ENCODE assay signal across 18 mouse cellular contexts in genomic region chr12:112872991-112873390, GRCm38 (mm10). TPM values are rescaled to one million over a fixed set of nuclear protein-coding genes. Genes with fewer than 3 reads are reported as not detected.
DNase-seq lines count a peak whose midpoint lies in the region; TF ChIP-seq lines count a peak whose summit lies in the region.
"Had no signal": no experiment of that assay in that cellular context is flagged by ENCODE, and none has a peak within 500 bp of the region (broad histone marks: within the 10 kb centered on the region; RNA-seq: fewer than 3 reads in every experiment).

No protein-coding gene starts in this region.

- H3K27me3 ChIP-seq in MEL (ENCODE audit: control insufficient read depth in 1 of 2, insufficient read depth in 2 of 2, low read length in 2 of 2), result no peaks in the 10 kb centered on the region
- H3K27me3 ChIP-seq in kidney, adult 2 months (replicated peaks; ENCODE audit: control insufficient read depth, insufficient read depth, low read length), result no peaks in the 10 kb centered on the region

- peak overlapping the region; percentile 47 for H3K9ac ChIP-seq in MEL (ENCODE audit: control insufficient read depth, low read depth, low read length, poor library complexity, severe bottlenecking)
- H3K9ac ChIP-seq: embryonic facial prominence, embryonic 13.5 days; forebrain, embryonic 12.5 days; forebrain, embryonic 15.5 days; hindbrain, embryonic 12.5 days; hindbrain, embryonic 15.5 days had no signal

- H3K4me3 ChIP-seq in MEL (ENCODE audit: control insufficient read depth in 1 of 2, insufficient read depth in 1 of 2, low read depth in 2 of 2, low read length in 2 of 2), result peak overlapping the region in 1 of 2 experiments; percentile 20; a peak in 2 of 4 replicates
- no peak overlapping the region for H3K4me3 ChIP-seq in kidney, adult 2 months (ENCODE audit: insufficient read depth, low read depth, low read length)
- H3K4me3 ChIP-seq: embryonic facial prominence, embryonic 13.5 days; erythroblast, embryonic 14.5 days; forebrain, embryonic 12.5 days; forebrain, embryonic 15.5 days; heart, adult 2 months had no signal

- H3K27ac ChIP-seq in MEL (ENCODE audit: control insufficient read depth, low read depth, low read length), result no peak overlapping the region
- no peak overlapping the region for H3K27ac ChIP-seq in kidney, adult 2 months (ENCODE audit: insufficient read depth, low read depth, low read length)
- H3K27ac ChIP-seq: embryonic facial prominence, embryonic 13.5 days; forebrain, embryonic 12.5 days; forebrain, embryonic 15.5 days; heart, adult 2 months; heart, embryonic 10.5 days; hindbrain, embryonic 12.5 days; hindbrain, embryonic 15.5 days had no signal

- TF ChIP-seq EP300 in MEL (IDR thresholded peaks at IDR 0.05; ENCODE audit: low read depth in 1 of 2, low read length in 2 of 2), result no peak

- no peak for TF ChIP-seq POLR2A in MEL (IDR thresholded peaks at IDR 0.05; ENCODE audit: control insufficient read depth in 1 of 2, insufficient read depth in 1 of 2, low read depth in 1 of 2, low read length in 2 of 2, poor library complexity in 1 of 2)
- no peak for TF ChIP-seq POLR2A in kidney, adult 2 months (IDR thresholded peaks at IDR 0.05; ENCODE audit: low read depth, low read length)

- peaks cover 0 to 5% of the 10 kb centered on the region in 2 experiments; a peak in 1 of 4 replicates for H3K36me3 ChIP-seq in MEL (ENCODE audit: control insufficient read depth in 1 of 2, insufficient read depth in 2 of 2, low read length in 2 of 2)
- H3K36me3 ChIP-seq in kidney, adult 2 months (ENCODE audit: control insufficient read depth, insufficient read depth, low read length), result no peaks in the 10 kb centered on the region
- H3K36me3 ChIP-seq: embryonic facial prominence, embryonic 13.5 days; forebrain, embryonic 12.5 days; forebrain, embryonic 15.5 days; G1E; heart, embryonic 10.5 days; hindbrain, embryonic 12.5 days; hindbrain, embryonic 15.5 days had no signal

- no peak for TF ChIP-seq RAD21 in MEL (IDR thresholded peaks at IDR 0.05; ENCODE audit: low read depth, low read length)

- DNase-seq in adrenal gland, postnatal 14 days, result peak; percentile 5
- DNase-seq in adrenal gland, adult 18-20 months (ENCODE audit: low spot score in 2 of 2), result no peak
- DNase-seq in ovary, postnatal 36 days (ENCODE audit: low spot score), result peak; percentile 3
- no peak for DNase-seq in ovary, postnatal 14 days (ENCODE audit: low spot score)
- DNase-seq in MEL (ENCODE audit: low read depth, low spot score), result peak; percentile 44
- DNase-seq in kidney, adult 2 months, result no peak
- DNase-seq: adrenal gland, adult 8-10 months; gastrocnemius, postnatal 25 days had no signal

- no peak for TF ChIP-seq CTCF in MEL (IDR thresholded peaks at IDR 0.05 in 2 of 3, conservative IDR thresholded peaks at IDR 0.05 in 1 of 3; ENCODE audit: control insufficient read depth in 1 of 3, insufficient read depth in 1 of 3, low read depth in 2 of 3, low read length in 3 of 3, poor library complexity in 1 of 3, severe bottlenecking in 1 of 3)
- no peak for TF ChIP-seq CTCF in kidney, adult 2 months (conservative IDR thresholded peaks at IDR 0.05; ENCODE audit: insufficient read depth, insufficient read length, low read depth, low read length)

- H3K4me1 ChIP-seq in MEL (ENCODE audit: control insufficient read depth in 1 of 2, insufficient read depth in 2 of 2, low read length in 2 of 2), result peaks cover 6 to 29% of the 10 kb centered on the region in 2 experiments
- H3K4me1 ChIP-seq in kidney, adult 2 months (ENCODE audit: control insufficient read depth, insufficient read depth, low read length), result peaks cover 8% of the 10 kb centered on the region; the same call in 1 of the 2 replicates

- no peaks in the 10 kb centered on the region for H3K79me2 ChIP-seq in MEL (ENCODE audit: control insufficient read depth, insufficient read depth, low read length, poor library complexity)

- 89% methylated on average over 10 of the region's 10 CpGs for WGBS in kidney, adult 2 months

- no peaks in the 10 kb centered on the region for H3K9me3 ChIP-seq in MEL (replicated peaks; ENCODE audit: insufficient read depth, low read length)
- H3K9me3 ChIP-seq: embryonic facial prominence, embryonic 13.5 days; forebrain, embryonic 12.5 days; forebrain, embryonic 15.5 days; G1E; heart, embryonic 10.5 days; hindbrain, embryonic 12.5 days; hindbrain, embryonic 15.5 days had no signal

TF ChIP-seq in MEL, 35 proteins besides CTCF, POLR2A, EP300 and RAD21:
- TF ChIP-seq UBTF (IDR thresholded peaks at IDR 0.05; ENCODE audit: borderline replicate concordance, insufficient read depth, low read depth, low read length) (no peak), SMC3 (IDR thresholded peaks at IDR 0.05; ENCODE audit: low read depth, low read length) (no peak), JUND (IDR thresholded peaks at IDR 0.05; ENCODE audit: low read depth, low read length) (no peak), USF2 (IDR thresholded peaks at IDR 0.05; ENCODE audit: borderline replicate concordance in 1 of 2, insufficient read depth in 1 of 2, low read depth in 1 of 2, low read length in 2 of 2) (no peak), TCF12 (IDR thresholded peaks at IDR 0.05; ENCODE audit: low read depth, low read length) (no peak), RCOR1 (IDR thresholded peaks at IDR 0.05; ENCODE audit: low read depth, low read length) (no peak), NELFE (IDR thresholded peaks at IDR 0.05; ENCODE audit: low read depth, low read length) (no peak), TAL1 (IDR thresholded peaks at IDR 0.05; ENCODE audit: low read length) (no peak), MAX (IDR thresholded peaks at IDR 0.05; ENCODE audit: low read length) (no peak), MYB (IDR thresholded peaks at IDR 0.05; ENCODE audit: low read depth, low read length) (no peak), POLR2AphosphoS5 (IDR thresholded peaks at IDR 0.05; ENCODE audit: borderline replicate concordance, low read depth, low read length) (no peak), GABPA (IDR thresholded peaks at IDR 0.05; ENCODE audit: low read depth, low read length) (no peak), SIN3A (IDR thresholded peaks at IDR 0.05; ENCODE audit: low read length) (no peak), HCFC1 (IDR thresholded peaks at IDR 0.05; ENCODE audit: low read depth, low read length) (no peak), E2F4 (IDR thresholded peaks at IDR 0.05; ENCODE audit: borderline replicate concordance, low read depth, low read length) (no peak), ZNF384 (IDR thresholded peaks at IDR 0.05; ENCODE audit: low read depth, low read length) (no peak)
TF ChIP-seq in MEL: peak in this region for 0.

RNA-seq across cellular contexts. Expression of gene Gpr132, which starts 5.0 kb away (rescaled TPM):
- 0.30 and 3.4 TPM in 2 replicates for total RNA-seq in adrenal gland, postnatal 14 days (2021)
- under 1 TPM; 0.54 to 0.66 TPM for total RNA-seq in adrenal gland, adult 18-20 months (2021)
- 6.5 and 6.8 TPM in 2 replicates for total RNA-seq in MEL (2012; rRNA removed)
- polyA plus RNA-seq in MEL (2012; ENCODE audit: insufficient read depth in 1 of 2, insufficient read length in 2 of 2, low read depth in 1 of 2, low replicate concordance in 2 of 2, missing spikeins in 1 of 2), result 1 to 10 TPM in 1 of 2 experiments, not detected in 1; 5.4 TPM
- polyA plus RNA-seq in kidney, adult 2 months (2012; rRNA removed), result 1.7 and 4.6 TPM in 2 replicates
- total RNA-seq: gastrocnemius, adult 8-10 months had no signal
- polyA plus RNA-seq: embryonic facial prominence, embryonic 13.5 days; forebrain, embryonic 12.5 days; forebrain, embryonic 15.5 days; hindbrain, embryonic 12.5 days; hindbrain, embryonic 15.5 days had no signal

RNA-seq across cellular contexts. Expression of gene Cdca4, which starts 43.8 kb away (rescaled TPM):
- total RNA-seq in adrenal gland, postnatal 14 days (2021), result 19.9 and 21.4 TPM in 2 replicates
- 10 to 100 TPM; 13.9 to 14.3 TPM for total RNA-seq in adrenal gland, adult 18-20 months (2021)
- 245 and 279 TPM in 2 replicates for total RNA-seq in MEL (2012; rRNA removed)
- 100 to 1,000 TPM in 1 of 2 experiments, not detected in 1; 274 TPM for polyA plus RNA-seq in MEL (2012; ENCODE audit: insufficient read depth in 1 of 2, insufficient read length in 2 of 2, low read depth in 1 of 2, low replicate concordance in 2 of 2, missing spikeins in 1 of 2)
- 10.3 and 10.6 TPM in 2 replicates for polyA plus RNA-seq in kidney, adult 2 months (2012; rRNA removed)

RNA-seq across cellular contexts. Expression of gene Jag2, which starts 56.6 kb away (rescaled TPM):
- 18.6 and 20.8 TPM in 2 replicates for total RNA-seq in adrenal gland, postnatal 14 days (2021)
- total RNA-seq in adrenal gland, adult 18-20 months (2021), result 1 to 10 TPM; 4.7 to 9.0 TPM
- total RNA-seq in MEL (2012; rRNA removed), result 0.75 and 1.0 TPM in 2 replicates
- 1 to 10 TPM in 1 of 2 experiments, not detected in 1; 3.9 TPM for polyA plus RNA-seq in MEL (2012; ENCODE audit: insufficient read depth in 1 of 2, insufficient read length in 2 of 2, low read depth in 1 of 2, low replicate concordance in 2 of 2, missing spikeins in 1 of 2)
- 10.1 and 10.6 TPM in 2 replicates for polyA plus RNA-seq in kidney, adult 2 months (2012; rRNA removed)
- polyA plus RNA-seq: erythroblast, embryonic 14.5 days had no signal

Comparison
In these comparisons a context has a peak if more than half of its experiments do, and no peak if none do; other contexts are left out.
1. DNase-seq: peak in adrenal gland, postnatal 14 days (single experiment), ovary, postnatal 36 days (single experiment) and MEL (single experiment); none in adrenal gland, adult 18-20 months (0 of 2), ovary, postnatal 14 days (single experiment) and kidney, adult 2 months (single experiment).
2. RNA of gene Cdca4, which starts 43.8 kb away (total RNA-seq): 245 to 279 TPM in MEL; 19.9 to 21.4 TPM in adrenal gland, postnatal 14 days and 13.9 to 14.3 TPM in adrenal gland, adult 18-20 months; every median in the first group is over 10 times any median in the second.